Mouse (Mus musculus): ENCODE results near the gene Abtb1.
A peak's percentile ranks its signal among the peaks of the same experiment; 100 is the strongest.

Gene Abtb1

DNA sequence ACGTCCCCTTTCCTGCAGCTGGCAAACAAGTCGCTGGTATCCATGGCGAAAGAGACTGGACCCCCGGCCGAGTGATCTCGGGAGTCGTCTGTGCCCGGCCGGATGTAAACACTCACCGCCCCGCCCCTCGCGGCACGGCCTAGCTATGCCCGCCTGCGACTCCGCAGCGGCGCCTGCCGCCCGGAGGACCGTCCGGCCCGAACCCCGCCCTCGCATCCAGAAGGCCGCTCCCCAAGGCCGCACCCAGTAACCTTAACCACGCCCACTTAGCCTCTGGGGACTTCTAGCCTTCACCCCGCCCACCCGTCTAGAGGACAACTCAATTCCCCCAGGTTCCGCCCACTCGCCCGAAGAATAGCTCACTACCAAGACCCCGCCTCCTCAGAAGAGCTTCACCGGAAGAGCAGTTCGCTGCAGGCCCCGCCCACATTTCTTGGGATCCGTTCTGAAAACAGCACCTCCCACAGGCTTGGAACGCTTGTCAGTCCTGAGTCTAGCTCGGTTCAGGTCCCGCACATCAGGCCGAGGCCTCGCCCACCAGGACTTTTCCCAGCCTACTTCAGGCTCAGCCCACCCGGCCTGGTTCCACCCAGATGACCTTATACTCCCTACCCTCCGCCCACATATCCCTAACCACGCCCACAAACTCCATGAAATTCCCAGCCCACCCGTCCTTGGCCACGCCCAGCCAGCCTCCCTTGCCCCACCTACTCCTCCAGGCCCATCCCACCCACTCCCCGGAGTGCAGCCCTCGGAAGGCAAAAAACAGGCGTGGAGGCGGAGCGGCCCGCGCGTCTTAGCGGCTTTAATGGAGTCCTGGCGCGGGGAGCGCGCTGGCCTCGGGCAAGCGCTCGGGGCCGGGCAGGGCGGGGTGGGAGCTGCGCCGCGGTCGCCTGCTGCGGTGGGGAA lies at the start of gene Abtb1:
Abtb1 (minus strand) TSS at position 204 of the 909 bp plus-strand sequence.
- DNase-seq (ENCODE audit: low read depth, low spot score) = peak; percentile 99

DNA sequence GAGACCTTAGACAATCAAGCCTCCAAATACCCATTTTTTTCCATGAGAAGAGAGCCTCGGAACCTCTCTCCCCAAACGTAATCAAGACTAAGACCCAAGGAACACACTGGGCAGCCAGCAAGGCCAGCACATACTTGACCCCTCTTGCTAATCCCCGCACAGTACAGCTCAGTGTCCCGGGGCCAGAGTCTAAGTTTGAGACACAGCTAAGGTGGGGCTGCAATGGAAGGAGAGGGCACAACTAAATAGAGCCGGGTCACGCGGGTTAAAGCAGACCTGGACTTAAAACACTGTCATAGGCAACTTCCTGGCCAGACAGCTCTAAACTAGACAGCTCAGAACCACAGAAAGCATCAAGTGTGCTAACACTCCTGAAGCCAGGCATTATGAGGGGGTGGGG lies 49.0 kb upstream of the Abtb1 start:
- DNase-seq (ENCODE audit: low read depth, low spot score) = no peak

DNA sequence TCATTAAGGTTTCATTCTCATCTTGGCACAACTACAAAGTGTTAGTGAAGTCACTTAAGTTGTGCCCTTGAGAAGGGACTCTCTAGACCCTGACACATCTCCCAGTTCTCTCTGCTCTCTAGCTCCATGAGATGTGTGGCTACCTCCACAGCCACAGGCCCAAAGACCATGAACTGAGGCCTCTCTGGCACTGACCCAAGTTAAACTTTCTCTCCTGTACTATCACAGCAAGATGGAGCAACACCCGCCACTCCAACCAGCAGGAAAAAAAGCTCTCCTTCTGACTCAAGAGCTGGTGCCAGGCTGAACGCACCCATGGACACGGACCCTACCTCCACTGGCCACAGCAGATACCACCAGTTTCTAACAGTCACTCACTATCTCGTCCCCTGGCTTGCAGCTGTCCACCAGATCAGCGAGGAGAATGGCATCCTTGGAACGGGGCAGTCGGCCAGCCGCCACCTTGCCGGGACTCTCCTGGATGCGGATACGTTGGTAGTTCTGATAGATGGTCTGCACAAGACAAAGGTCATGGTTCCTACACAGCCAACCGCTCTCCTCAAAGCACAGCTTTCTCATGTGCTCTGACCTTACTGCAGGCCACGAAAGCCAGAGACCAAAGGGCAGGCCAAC lies 47.7 kb upstream of the Abtb1 start:
- DNase-seq (ENCODE audit: low read depth, low spot score) = no peak

DNA sequence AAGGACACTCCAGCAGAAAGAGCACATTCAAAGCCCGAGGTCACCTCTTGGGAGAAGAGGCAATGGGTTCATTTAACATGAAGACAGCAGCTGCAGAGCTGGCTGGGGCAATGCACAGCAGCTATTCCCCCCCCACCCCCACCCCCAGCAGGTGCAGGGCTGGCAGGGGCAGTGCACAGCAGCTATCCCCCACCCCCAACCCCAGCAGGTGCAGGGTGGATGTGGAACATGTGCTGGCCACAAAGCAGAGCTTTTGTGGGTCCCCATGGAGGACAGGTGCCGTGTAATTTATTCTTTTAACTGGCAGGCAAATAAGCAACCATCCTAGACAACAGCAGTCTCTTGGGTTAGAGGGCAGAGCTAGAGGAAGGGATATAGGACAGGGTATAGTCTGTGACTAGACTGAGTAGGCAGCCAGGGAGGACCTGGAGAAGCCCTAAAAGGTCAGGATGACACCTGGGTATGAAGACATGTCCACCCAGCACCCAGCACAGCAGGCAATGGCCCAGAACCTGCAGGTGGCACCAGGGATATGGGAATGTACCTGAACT lies 44.7 kb upstream of the Abtb1 start:
- no peak for DNase-seq (ENCODE audit: low read depth, low spot score)

- DNase-seq (ENCODE audit: low read depth, low spot score) = no peak
Measured at GRCm38 (mm10) chr6:88885644-88886416, 44.0 kb upstream of the Abtb1 start.

DNA sequence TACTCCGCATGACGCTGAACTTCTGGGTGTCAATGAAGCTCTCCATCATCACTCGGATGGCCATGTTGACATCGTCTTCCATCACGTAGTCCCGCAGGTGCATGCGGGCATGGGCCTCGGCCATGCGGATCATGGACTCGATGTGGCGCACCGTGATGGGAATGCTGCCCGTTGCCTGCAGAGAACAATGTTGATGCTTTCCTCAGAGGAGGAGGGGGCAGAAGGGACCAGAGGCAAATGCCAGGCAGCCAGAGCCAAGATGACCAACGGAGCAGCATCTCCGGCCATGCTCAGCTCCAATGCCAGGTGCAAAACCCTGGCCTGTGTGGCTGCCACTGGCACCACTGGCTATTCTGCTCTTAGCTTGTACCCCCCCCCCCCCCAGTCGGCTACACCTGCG lies 42.9 kb upstream of the Abtb1 start:
- DNase-seq (ENCODE audit: low read depth, low spot score) = no peak

DNA sequence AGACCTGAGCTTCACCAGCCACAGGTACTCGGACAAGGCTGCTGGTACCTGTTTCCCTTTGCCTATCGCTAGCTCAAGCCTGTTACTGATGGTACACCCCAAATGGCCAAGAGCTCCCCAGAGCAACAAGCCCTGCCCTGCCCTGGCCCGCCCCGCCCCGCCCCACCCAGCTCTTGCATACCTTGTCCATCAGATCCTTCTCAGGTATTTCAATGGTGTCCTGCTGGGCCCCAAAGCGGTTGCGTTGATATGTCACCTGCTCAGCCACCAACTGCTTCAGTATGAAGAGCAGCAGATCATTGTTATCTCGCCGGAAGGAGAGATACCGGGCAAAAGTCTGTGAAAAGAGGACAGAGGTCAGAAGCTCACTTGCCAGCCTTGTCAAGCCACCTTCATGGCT lies 42.4 kb upstream of the Abtb1 start:
- no peak for DNase-seq (ENCODE audit: low read depth, low spot score)

DNA sequence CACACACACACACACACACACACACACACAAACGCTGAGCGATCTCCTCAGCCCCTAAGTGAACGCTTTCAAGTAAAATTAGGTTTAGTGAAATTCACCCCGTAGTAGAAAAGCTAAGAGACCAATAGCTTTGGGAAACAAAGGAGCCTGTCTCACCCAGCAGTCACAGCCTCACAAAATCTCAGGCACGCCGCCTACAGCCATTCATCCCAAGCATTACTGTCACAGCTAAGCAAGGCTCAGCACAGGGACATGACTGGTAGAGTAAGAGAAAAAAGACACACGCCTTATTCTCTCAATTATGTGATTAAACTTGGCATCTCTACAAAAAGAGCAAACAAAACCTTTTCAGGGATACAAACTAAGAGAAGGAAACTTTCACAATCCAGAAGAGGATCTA lies 39.5 kb upstream of the Abtb1 start:
- no peak for DNase-seq (ENCODE audit: low read depth, low spot score)

- DNase-seq (ENCODE audit: low read depth, low spot score) = no peak
Measured at GRCm38 (mm10) chr6:88879471-88879870, 37.7 kb upstream of the Abtb1 start.

- peak; percentile 92 for DNase-seq (ENCODE audit: low read depth, low spot score)
Measured at GRCm38 (mm10) chr6:88874868-88875508, 33.2 kb upstream of the Abtb1 start, which contains the start of gene Podxl2. Podxl2 (minus strand) TSS chr6:88875044.

- DNase-seq (ENCODE audit: low read depth, low spot score) = peak; percentile 81
Measured at GRCm38 (mm10) chr6:88873965-88874867, 32.4 kb upstream of the Abtb1 start.

DNA sequence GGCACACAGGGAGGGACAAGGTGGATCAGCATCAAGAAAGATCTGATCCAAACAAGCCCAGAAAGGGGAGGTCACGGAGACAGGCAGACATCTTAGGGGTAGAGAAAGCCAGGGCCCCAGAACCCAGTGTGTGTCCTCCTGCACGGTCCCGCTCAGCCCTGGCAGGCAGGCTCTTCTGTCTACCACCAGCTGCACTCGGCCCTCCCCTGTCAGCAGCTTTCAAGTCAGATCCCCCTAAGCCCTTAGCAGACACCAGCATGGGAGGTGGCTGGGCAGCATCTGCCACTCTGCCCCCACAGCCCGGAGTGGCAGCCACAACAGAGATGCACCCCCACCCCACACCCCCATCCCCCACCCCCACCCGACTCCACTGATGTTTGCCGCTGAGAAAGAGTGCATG lies 31.0 kb upstream of the Abtb1 start:
- DNase-seq (ENCODE audit: low read depth, low spot score) = peak; percentile 59

DNA sequence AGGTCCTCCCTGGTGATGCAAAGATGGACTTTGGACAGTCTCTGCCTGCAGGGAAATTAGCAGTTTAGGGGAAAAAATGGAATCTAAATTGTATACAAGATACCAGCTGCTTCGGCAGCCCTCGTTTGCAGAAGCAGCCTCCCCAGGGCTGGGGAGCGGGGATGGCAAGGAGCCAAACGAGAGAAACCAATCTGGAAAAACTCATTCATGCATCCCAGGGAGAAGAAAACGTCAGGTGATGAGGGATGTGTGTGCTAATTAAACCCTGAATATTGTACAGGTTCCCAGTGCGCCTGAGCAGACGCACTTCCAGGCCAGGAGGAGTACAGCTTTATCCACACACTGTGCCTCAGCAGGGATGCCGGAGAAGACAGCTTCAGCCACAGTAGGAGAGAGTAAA lies 29.8 kb upstream of the Abtb1 start:
- DNase-seq (ENCODE audit: low read depth, low spot score) = peak; percentile 88

- peak; percentile 44 for DNase-seq (ENCODE audit: low read depth, low spot score)
Measured at GRCm38 (mm10) chr6:88870594-88870993, 28.8 kb upstream of the Abtb1 start.

DNA sequence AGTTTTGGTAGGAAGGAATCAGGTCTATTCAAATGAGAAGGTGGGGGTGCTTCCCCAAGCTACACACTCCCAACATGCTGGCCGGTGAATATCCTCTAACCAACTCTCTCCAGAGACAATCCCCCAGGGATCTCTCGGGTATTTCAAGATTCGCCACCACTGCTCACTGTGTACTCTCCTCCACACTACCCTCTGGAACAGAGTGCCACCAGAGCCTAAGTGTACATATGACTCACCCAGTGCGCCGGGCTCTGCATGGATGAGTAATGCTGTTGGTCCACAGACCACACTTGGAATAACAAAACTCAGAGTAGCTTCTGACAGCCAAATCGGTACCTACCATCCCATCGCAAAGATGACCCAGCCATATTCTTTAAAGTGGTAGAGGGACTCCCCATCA lies 27.7 kb upstream of the Abtb1 start:
- peak; percentile 88 for DNase-seq (ENCODE audit: low read depth, low spot score)

GRCm38 (mm10) chr6:88865704-88866103 lies 23.9 kb upstream of the Abtb1 start:
- DNase-seq (ENCODE audit: low read depth, low spot score) = no peak

DNA sequence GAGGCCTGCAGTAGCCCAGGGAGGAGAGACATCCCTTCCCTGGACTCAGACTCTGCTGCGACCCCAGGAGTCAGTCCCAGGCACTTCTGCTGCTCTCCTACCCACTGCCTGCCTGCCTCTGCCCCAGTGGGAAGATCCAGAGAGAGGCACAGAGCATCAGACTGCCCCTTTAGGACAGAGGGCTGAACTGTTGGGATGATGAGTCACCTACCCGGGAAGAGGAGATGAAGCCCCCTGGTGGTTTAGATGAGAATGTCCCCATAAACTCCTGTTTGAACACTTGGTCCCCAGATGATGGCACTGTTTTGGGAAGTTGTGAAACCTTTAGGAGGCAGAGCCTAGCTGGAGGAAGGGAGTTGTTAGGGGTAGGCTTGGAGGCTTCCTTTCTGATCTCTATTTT lies 19.1 kb upstream of the Abtb1 start:
- peak; percentile 83 for DNase-seq (ENCODE audit: low read depth, low spot score)

GRCm38 (mm10) chr6:88858341-88858740 lies 16.6 kb upstream of the Abtb1 start:
- peak; percentile 55 for DNase-seq (ENCODE audit: low read depth, low spot score)

DNA sequence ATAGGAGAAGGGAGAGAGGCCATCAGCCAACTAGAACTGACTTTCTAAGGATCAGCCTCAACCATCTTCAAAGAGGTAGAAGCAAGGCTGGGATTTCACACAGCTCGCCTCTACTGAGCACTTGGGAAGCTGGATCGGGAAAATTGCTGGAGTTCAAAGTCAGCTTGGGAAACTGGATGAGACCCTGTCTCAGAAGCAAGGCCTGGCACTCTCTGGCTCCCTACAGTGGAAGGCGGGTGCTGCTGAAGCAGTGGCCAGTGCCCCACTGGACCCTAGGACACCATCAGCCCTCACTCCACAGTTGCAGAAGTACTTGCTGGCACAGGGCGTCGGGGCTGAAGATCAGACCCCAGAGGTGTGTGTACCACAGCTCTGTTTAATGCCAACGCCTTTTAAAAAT lies 16.0 kb upstream of the Abtb1 start:
- no peak for DNase-seq (ENCODE audit: low read depth, low spot score)

DNA sequence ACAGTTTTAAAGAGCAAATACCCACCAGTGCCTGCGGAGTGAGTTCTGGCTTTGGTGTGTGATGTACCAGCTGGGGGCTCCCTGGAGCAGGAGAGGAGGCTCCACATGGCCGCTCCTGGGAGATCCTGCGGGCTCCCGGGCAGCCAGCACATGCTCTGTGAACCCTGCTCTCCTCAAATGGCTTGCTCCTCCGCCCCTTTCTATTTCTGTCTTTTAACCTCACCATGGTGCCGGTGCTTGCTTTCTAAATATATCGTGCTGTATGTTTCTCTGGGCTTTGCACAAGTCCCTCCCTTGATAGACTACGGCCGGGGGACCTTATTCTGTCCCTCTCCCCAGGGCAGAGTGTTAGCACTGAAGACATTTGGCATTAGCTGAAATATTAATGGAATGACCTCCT lies 15.5 kb upstream of the Abtb1 start:
- peak; percentile 89 for DNase-seq (ENCODE audit: low read depth, low spot score)
